Mouse (Mus musculus) urinary bladder, adult 2 months (tissue): ENCODE data around the gene Raly. TPM values are rescaled to one million over a fixed set of nuclear protein-coding genes. Genes with fewer than 3 reads are reported as not detected.

Source experiments
- DNase-seq: peaks from one replicate; pipeline ENCODE4 v3.0.0; 2022; ENCODE audit warnings: low spot score
- polyA plus RNA-seq: library from polyadenylated mRNA; depleted of rRNA; stranded (reverse); fragments of >200 nt; gene quantifications from 2 replicates; pipeline ENCODE4 v1.2.3, GENCODE M21; 2012

Gene Raly
- polyA plus RNA-seq, 1 experiment: 218 TPM

DNA sequence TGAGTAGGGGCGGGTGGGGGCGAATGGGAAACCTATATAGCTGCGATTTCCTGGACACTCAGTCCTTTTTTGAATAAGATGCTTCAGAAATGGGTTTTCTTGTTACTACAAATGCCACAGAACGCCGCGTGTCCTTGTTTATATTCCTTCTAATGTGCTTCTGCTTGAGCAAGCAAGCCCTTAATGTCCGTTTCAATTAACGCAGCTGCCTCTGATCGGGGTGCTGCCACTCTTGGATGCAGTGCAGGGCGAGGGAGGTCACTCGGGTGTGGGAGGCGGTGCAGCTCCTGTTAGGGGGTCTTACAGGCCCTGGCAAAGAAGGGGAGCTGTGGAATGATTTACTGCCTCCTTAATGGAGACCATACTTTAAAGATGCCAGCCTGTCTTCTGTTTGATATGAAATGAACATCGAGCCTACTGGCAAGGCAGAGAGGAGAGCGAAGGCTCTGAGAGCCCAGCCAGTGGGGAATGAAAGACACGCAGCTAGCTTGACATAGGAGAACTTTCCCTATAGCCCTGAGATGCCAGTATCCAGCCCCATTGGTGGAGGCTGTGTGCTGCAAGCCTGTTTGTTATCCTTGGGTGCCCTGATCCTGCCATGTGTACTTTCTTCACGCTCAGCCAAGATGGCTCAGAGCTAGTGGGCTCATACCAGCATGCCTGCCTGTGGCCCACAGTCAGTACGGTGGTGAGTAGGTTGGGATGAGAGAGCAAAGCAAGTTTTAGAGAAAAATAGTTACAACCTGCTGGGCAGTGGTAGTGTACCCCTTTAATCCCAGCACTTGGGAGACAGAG lies 7.8 kb upstream of the Raly start:
- DNase-seq: no peak

DNA sequence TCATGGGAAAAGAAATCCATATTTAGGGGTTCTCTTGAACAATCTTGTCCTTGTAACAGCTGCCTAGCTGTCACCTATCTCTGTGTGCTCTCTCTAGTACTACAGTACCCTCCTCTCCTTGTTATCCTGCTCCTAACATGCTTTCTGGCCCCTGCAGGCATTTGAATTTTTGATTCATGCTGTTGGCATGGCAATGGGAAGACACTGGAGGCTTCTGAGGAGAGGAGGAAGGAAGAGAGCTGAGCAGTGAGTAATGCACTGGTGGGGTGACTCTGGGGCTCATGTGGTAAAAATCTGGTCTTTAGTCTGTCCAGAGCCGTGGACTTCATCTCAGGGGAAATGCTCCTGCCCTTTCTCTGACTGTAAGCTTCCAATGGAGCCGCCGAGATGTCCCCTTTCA lies 5.6 kb upstream of the Raly start:
- DNase-seq: no peak

DNA sequence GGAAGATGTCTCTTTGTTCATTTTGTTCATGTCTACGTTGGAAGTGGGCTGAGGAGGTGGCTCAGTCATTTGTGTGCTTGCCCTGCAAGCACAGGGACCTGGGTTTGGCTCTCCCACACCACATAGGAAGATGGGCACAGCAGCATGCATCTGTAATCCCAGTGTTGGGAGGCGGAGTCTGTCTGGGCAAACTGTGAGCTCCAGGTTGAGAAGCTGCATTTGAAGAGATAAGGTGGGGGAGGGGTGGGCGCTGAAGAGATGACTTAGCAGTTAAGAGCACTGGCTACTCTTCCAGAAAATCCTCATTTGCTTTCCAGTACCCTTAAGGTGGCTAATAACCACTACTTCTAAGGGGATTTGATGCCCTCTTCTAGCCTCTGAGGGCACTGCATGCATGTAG lies 4.7 kb upstream of the Raly start:
- DNase-seq: no peak

- DNase-seq: no peak
These were observed 4.1 kb upstream of the Raly start for GRCm38 (mm10) chr2:154786776-154787175.

DNA sequence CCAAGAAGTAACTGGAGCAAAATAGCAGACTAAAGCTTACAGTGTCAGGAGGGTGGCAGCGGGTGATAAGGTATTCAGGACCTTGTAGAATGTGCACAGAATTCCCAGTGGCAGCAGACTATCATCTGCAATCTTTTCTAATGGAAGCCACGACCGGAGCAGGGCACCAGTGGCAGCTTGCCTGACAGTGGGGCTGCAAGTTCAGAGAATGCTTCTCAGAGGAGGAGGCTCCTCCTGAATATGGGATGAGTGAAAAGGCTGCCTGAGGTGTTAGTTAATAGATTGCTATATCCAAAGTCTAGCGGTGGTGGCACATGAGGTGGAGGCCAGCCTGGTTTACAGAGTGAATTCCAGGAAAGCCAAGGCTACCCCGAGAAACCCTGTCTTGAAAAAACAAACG lies 1.5 kb upstream of the Raly start:
- no peak for DNase-seq

DNA sequence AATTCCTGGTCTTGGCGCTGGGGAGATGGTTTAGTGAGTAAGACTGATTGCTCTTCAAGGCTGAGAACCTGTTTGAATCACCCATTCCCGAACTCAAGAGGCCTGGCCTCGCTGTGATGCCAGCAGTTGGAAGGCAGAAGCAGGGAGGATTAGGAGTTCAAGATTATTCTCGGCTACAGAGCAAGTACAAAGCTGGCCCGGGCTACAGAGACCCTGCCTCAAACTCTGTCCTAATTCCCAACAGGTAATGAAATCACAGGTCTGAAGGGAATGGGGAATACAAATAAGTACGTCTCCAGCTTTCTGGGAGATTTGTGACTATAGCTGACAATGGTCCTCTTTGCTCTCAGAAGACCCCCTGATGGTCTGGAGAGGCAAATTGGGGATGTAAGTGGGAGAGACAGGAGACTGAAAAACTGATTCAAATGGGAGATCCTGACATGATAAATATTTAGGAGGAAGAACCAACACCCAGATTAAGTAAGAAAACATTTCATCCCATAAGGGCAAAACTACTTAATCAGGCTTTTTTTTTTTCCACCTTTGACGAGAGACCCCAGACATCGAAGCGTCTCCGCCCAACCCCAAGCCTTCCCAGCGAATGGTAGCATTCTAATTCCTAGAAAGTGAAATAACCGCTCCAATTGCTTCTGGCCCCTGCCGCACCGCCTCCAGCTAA lies 780 bp upstream of the Raly start:
- DNase-seq: no peak

DNA sequence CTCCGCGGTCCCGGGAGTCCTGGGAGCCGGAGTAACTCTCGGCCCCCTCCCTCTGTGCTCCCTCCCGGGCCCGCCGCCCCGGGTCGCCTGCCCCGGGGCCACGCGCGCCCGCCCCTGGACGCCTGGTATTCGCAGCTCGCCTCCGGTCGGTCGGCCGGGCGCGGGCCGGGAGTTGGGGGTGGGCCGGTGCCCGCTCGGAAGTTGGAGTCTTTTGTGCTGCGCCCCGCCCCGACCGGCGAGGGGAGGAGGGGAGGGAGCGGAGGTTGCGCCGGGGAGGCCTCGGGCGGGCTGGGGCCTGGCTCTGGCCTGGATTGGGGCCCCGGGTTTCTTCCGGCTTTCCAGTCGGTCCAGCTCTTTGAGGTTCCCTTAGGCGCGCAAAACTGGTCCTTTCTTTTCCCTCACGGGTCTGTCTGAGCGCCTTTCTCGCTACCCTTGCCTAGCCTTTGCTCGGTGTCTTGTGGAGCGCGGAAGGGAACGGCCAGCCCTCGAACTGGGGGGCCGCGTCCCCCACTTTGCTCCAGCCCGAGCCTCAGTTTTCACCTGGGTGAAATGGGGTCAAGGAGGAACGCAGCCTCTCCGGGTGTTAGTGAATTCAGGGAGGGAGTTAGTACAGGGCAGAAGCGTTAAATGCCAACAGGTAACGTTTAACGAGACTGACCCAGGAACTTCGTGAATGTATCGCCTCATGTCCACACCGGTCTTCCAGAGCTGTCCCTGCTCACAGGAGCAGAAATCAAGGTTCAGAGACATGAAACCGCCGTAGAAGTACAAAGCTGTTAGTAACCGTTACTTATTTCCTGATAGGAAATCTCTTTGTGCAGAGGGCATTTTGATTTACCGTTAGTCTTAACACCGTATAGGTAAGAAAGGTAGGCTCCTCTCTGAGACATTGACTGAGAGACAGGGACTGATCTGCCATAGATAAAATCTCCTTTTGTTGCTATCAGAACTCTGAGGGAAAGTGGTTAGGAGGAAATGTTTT lies 1.1 kb downstream of the Raly start:
- DNase-seq: peak; percentile 77

- no peak for DNase-seq
These were observed 12.5 kb downstream of the Raly start for GRCm38 (mm10) chr2:154803372-154803771.

- no peak for DNase-seq
These were observed 12.9 kb downstream of the Raly start for GRCm38 (mm10) chr2:154803845-154804244.

- no peak for DNase-seq
These were observed 16.8 kb downstream of the Raly start for GRCm38 (mm10) chr2:154807689-154808088.

GRCm38 (mm10) chr2:154809107-154809762 lies 18.3 kb downstream of the Raly start:
- DNase-seq: no peak

DNA sequence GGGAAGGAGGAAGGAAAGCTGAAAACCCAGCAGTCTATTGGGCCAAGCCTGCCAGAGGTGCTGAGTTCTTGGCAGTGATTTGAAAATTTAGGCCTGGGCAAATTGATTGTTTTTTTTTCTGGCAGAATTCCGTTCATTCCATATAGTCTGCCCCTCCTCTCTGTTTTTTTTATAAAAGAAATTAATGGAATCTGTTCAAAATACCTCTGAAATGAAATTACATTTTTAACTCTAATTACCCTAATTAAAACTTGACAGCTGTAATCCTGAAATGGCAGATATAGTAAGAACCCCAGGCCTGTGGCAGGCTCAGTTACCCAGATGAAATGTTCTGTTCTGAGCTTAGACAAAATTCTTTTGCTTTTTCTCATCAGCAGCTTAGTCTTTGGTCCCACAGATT lies 19.9 kb downstream of the Raly start:
- no peak for DNase-seq

- no peak for DNase-seq
These were observed 22.5 kb downstream of the Raly start for GRCm38 (mm10) chr2:154813426-154813825.

DNA sequence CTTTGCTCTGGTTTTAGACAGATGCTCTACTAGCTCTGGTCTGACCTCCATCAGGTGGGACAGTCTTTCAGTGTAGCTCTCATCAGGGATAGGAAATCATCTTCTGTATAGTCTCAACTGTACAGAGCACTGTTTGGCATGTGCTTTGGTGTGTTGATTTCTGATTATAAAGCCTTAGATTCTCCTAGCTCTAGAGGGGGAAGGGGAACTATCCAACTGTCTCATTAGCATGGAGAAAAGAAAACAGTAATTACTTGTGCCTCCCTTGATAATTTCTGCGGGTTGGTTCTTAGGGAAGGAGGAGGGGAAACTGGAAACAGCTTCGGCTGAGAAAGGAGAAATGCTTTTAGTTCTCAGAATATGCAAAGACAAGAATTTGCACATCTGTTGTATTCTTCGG lies 26.2 kb downstream of the Raly start:
- DNase-seq: no peak

GRCm38 (mm10) chr2:154817788-154818187 lies 26.9 kb downstream of the Raly start:
- no peak for DNase-seq

- DNase-seq: no peak
These were observed 27.7 kb downstream of the Raly start for GRCm38 (mm10) chr2:154818599-154818998.

DNA sequence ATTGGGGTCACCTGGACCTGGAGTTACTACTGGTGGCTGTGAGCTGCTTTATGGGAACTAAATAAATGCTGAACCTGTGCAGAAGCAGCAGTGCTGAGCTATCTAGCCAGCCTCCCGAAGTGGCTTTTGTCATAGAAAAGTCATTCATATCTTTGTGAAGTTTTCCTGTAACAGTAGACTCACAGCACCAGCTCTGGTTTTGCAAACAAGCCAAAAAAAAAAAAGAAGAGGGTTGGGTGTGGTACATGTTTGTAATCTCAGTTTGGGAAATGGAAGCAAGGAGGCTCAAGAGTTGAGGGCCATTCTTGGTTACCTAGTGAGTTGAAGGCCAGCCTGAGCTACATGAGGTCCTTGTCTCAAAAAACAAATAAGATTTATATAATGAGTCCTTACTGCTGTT lies 29.4 kb downstream of the Raly start:
- DNase-seq: no peak

DNA sequence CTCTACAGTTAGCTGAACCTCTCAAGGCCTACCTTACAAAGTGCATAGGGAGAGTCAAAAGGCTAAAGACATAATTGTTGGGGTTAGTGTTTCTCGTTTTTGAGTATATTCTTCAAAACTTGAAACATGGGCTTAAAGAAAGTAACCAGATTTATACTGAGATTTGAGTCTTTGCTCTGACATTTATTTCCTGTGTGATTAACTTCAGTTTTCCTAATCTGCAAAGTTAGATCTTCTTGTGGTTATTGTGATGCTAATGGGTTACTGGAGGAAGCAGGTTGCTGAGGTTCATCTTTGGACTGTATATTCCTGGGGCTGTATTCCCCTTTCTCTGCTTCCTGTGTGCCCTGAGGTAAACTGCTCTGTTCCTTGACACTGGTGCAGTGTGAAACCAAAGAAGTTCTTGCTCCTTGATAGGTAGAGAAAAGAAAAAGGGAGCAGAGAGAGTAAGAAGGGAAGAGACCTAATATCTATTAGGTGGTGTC lies 35.2 kb downstream of the Raly start:
- DNase-seq: no peak

DNA sequence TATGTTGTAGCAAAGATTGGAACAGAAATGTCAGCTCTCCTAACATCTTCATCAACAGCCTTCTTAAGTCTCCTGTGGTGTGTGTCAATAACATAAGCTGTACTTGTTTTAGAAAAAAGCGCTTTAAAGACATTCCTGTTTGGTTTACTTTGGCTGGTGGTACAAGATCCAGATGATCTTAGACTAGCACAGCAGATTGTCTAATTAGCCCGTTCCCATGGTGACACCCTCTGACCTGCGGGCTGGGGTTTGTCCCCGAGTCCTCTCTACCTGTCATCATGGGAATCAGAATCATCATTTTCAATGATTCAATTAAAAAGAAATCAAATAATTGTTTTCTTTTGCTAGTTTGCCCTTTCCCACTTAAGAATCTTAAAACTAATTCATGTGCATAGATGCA lies 36.6 kb downstream of the Raly start:
- DNase-seq: no peak

DNA sequence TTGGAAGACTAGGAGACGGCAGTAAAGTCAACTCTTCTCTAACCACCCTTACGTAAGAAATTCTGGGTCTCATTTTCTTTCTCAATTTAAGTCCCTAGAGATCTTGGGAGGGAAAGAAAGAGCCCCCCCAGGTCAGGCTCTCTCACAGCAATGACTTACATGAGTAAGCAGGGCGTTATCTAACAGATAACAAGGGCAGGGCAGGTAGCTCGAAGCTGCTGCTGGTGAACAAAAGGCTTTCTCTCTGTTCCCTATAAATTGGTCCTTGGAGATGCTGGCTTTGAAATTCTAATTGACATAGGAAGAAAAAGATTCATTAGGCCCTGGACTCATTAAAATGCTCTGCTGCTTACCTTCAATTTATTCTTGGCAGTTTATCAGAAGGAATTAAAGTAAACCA lies 41.6 kb downstream of the Raly start:
- no peak for DNase-seq

DNA sequence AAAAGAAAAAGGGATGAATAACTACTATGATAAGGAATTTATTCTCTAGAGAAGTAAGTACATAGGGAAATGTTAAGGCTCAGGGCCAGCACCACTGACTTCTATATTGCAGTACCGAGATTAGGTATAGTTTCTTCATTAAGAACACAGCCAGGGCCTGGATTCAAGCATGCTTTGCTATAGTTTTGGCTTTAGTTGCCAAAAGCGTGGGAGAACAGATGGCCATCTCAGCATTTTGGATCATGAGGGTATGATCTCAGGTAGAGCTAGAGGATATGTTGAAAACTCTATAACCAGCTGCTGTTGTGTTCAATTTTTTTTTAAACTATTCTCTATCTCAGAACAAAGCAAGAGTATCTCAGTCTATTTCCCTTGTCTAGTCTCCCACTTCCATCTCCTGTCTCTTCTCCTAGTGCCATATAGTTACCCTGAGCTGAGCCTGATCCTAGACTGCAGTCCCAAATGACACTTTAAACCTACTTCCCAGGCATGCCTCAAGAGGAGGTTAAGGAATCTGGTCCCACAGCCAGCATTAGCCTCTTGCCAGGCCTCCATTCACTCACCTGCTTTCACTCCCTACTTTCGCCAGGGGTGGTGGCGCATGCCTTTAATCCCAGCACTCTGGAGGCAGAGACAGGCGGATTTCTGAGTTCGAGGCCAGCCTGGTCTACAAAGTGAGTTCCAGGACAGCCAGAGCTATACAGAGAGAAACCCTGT lies 43.4 kb downstream of the Raly start:
- DNase-seq: no peak
